Mouse (Mus musculus) urinary bladder, postnatal 14 days (tissue): ENCODE data around the gene Gpsm1.

ENCODE experiments used
- DNase-seq: peaks from one replicate; pipeline ENCODE4 v3.0.0; 2021; ENCODE audit warnings: low spot score

Gene Gpsm1

GRCm38 (mm10) chr2:26341510-26341981 is 26.2 kb downstream of the Gpsm1 start:
- no peak for DNase-seq

GRCm38 (mm10) chr2:26342044-26342443 is 26.7 kb downstream of the Gpsm1 start:
- peak; percentile 61 for DNase-seq

- no peak for DNase-seq
These were observed 27.5 kb downstream of the Gpsm1 start for GRCm38 (mm10) chr2:26342609-26343490.

GRCm38 (mm10) chr2:26348241-26348640 is 32.9 kb downstream of the Gpsm1 start:
- DNase-seq: no peak

GRCm38 (mm10) chr2:26351358-26352290 is 36.3 kb downstream of the Gpsm1 start, which contains the start of gene Dnlz:
Gene Dnlz, minus strand, starts transcription at chr2:26352110.
- peak; percentile 94 for DNase-seq

GRCm38 (mm10) chr2:26352291-26352910 is 37.1 kb downstream of the Gpsm1 start:
- DNase-seq: peak; percentile 29

GRCm38 (mm10) chr2:26353066-26353980 is 38.0 kb downstream of the Gpsm1 start:
- no peak for DNase-seq

GRCm38 (mm10) chr2:26354401-26354800 is 39.1 kb downstream of the Gpsm1 start:
- DNase-seq: no peak

- DNase-seq: no peak
These were observed 40.9 kb downstream of the Gpsm1 start for GRCm38 (mm10) chr2:26356231-26356630.

GRCm38 (mm10) chr2:26356678-26357077 is 41.4 kb downstream of the Gpsm1 start:
- no peak for DNase-seq

- DNase-seq: peak; percentile 31
These were observed 42.2 kb downstream of the Gpsm1 start for GRCm38 (mm10) chr2:26357484-26357883.

GRCm38 (mm10) chr2:26358667-26359320 is 43.5 kb downstream of the Gpsm1 start:
- DNase-seq: no peak

GRCm38 (mm10) chr2:26359983-26360382 is 44.7 kb downstream of the Gpsm1 start:
- DNase-seq: no peak

GRCm38 (mm10) chr2:26360772-26361171 is 45.5 kb downstream of the Gpsm1 start, which contains the start of gene Card9:
Gene Card9, minus strand, starts transcription at chr2:26360918.
- DNase-seq: no peak

- DNase-seq: no peak
These were observed 47.7 kb downstream of the Gpsm1 start for GRCm38 (mm10) chr2:26362991-26363390.

GRCm38 (mm10) chr2:26363481-26363880 is 48.2 kb downstream of the Gpsm1 start:
- no peak for DNase-seq

- peak; percentile 61 for DNase-seq
These were observed 49.6 kb downstream of the Gpsm1 start for GRCm38 (mm10) chr2:26364738-26365465.

- DNase-seq: no peak
These were observed 52.6 kb downstream of the Gpsm1 start for GRCm38 (mm10) chr2:26367911-26368310.

- DNase-seq: no peak
These were observed 53.3 kb downstream of the Gpsm1 start for GRCm38 (mm10) chr2:26368572-26368971.

- no peak for DNase-seq
These were observed 57.1 kb downstream of the Gpsm1 start for GRCm38 (mm10) chr2:26372396-26372795.
